ENCODE assay signal across 9 mouse cellular contexts in genomic region chr2:29845636-29846035, GRCm38 (mm10). TPM values are rescaled to one million over a fixed set of nuclear protein-coding genes. Genes with fewer than 3 reads are reported as not detected.
DNase-seq lines count a peak whose midpoint lies in the region; ATAC-seq and TF ChIP-seq lines count a peak whose summit lies in the region.
"Had no signal": no experiment of that assay in that cellular context is flagged by ENCODE, and none has a peak within 500 bp of the region (broad histone marks: within the 10 kb centered on the region; RNA-seq: fewer than 3 reads in every experiment).

No protein-coding gene starts in this region.

- peaks cover 26% of the 10 kb centered on the region for H3K36me3 ChIP-seq in heart, embryonic 14.5 days (ENCODE audit: control insufficient read depth, insufficient read depth, low read length)
- H3K36me3 ChIP-seq in hindbrain, embryonic 10.5 days = peaks cover 51% of the 10 kb centered on the region
- H3K36me3 ChIP-seq in midbrain, embryonic 10.5 days = peaks cover 46% of the 10 kb centered on the region

- H3K9me3 ChIP-seq in heart, embryonic 14.5 days (ENCODE audit: control insufficient read depth, low read length) = no peaks in the 10 kb centered on the region
- no peaks in the 10 kb centered on the region for H3K9me3 ChIP-seq in hindbrain, embryonic 10.5 days
- H3K9me3 ChIP-seq in midbrain, embryonic 10.5 days (replicated peaks) = no peaks in the 10 kb centered on the region

- H3K4me2 ChIP-seq in heart, embryonic 14.5 days (ENCODE audit: low read length) = peak overlapping the region; percentile 58

- no peak for ATAC-seq in heart, embryonic 14.5 days (ENCODE audit: insufficient number of reproducible peaks, insufficient read depth, low FRiP score, low read depth)
- ATAC-seq in erythroblast, adult 5-6 weeks (replicated peaks; ENCODE audit: low FRiP score, poor library complexity, severe bottlenecking) = no peak

- H3K9ac ChIP-seq in heart, embryonic 14.5 days (ENCODE audit: low read length) = peak overlapping the region; percentile 31; the same call in 1 of the 2 replicates

- TF ChIP-seq CTCF in brain, embryonic 14.5 days (IDR thresholded peaks at IDR 0.05; ENCODE audit: borderline replicate concordance, extremely low read depth, insufficient read depth, insufficient read length) = no peak

- H3K4me1 ChIP-seq in heart, embryonic 14.5 days (ENCODE audit: control insufficient read depth in 2 of 2, insufficient read depth in 2 of 2, low read length in 2 of 2) = peaks cover 3 to 12% of the 10 kb centered on the region in 2 experiments; a peak in 3 of 4 replicates
- peaks cover 95% of the 10 kb centered on the region for H3K4me1 ChIP-seq in hindbrain, embryonic 10.5 days (replicated peaks)
- H3K4me1 ChIP-seq in midbrain, embryonic 10.5 days = peaks cover 98% of the 10 kb centered on the region

- TF ChIP-seq POLR2A in brain, embryonic 14.5 days (IDR thresholded peaks at IDR 0.05; ENCODE audit: borderline replicate concordance, extremely low read depth, insufficient read depth, insufficient read length, poor library complexity, severe bottlenecking) = no peak

- no peak for DNase-seq in heart, postnatal 10 days
- peak; percentile 31 for DNase-seq in brain, embryonic 14.5 days (ENCODE audit: low read depth)
- no peak for DNase-seq in hindbrain, embryonic 10.5 days (ENCODE audit: low spot score)
- no peak for DNase-seq in midbrain, embryonic 10.5 days (ENCODE audit: low spot score)
- no peak for DNase-seq in left cerebral cortex, postnatal 4 days
- DNase-seq in adrenal gland, postnatal 36 days = no peak
- DNase-seq: thymus, postnatal 14 days had no signal

- peak overlapping the region in 1 of 2 experiments; percentile 27; a peak in 2 of 4 replicates for H3K4me3 ChIP-seq in heart, embryonic 14.5 days (ENCODE audit: control insufficient read depth in 1 of 2, insufficient read depth in 1 of 2, low read depth in 1 of 2, low read length in 2 of 2)
- H3K4me3 ChIP-seq in hindbrain, embryonic 10.5 days = peak overlapping the region; percentile 91
- H3K4me3 ChIP-seq in midbrain, embryonic 10.5 days = peak overlapping the region; percentile 94

- H3K27ac ChIP-seq in heart, embryonic 14.5 days (replicated peaks in 1 of 2; ENCODE audit: control insufficient read depth in 1 of 2, insufficient read depth in 1 of 2, low read depth in 2 of 2, low read length in 2 of 2) = no peak overlapping the region
- H3K27ac ChIP-seq in hindbrain, embryonic 10.5 days = peak overlapping the region; percentile 100
- peak overlapping the region; percentile 100 for H3K27ac ChIP-seq in midbrain, embryonic 10.5 days (replicated peaks)

- WGBS in heart, embryonic 14.5 days = 14% methylated on average over 25 of the region's 25 CpGs
- WGBS in hindbrain, embryonic 10.5 days = 4% methylated on average over 25 of the region's 25 CpGs
- 2% methylated on average over 25 of the region's 25 CpGs for WGBS in midbrain, embryonic 10.5 days

- intact Hi-C loops in heart, postnatal 10 days (cut with DNase I) = no loop called here
- intact Hi-C loops in left cerebral cortex, postnatal 4 days (cut with DNase I) = no loop called here

- H3K27me3 ChIP-seq in heart, embryonic 14.5 days (ENCODE audit: control insufficient read depth, insufficient read depth, low read length) = peaks cover 53% of the 10 kb centered on the region
- peaks cover 55% of the 10 kb centered on the region for H3K27me3 ChIP-seq in hindbrain, embryonic 10.5 days (ENCODE audit: insufficient read depth, poor library complexity, severe bottlenecking)
- H3K27me3 ChIP-seq in midbrain, embryonic 10.5 days (ENCODE audit: low read depth, poor library complexity, severe bottlenecking) = peaks cover 76% of the 10 kb centered on the region

RNA-seq across cellular contexts. Expression of gene Cercam, which starts 23.3 kb away (rescaled TPM):
- polyA plus RNA-seq in heart, embryonic 14.5 days (2014; fragmentation: Nextera tagmentation; extraction: Ambion mirVana) = 13.9 and 14.8 TPM in 2 replicates
- 10 to 100 TPM; 13.0 to 13.9 TPM for total RNA-seq in heart, postnatal 10 days (2021)
- 24.8 and 39.2 TPM in 2 replicates for polyA plus RNA-seq in brain, embryonic 14.5 days (2012; rRNA removed)
- polyA plus RNA-seq in hindbrain, embryonic 10.5 days (2016; fragmentation: Nextera tagmentation; extraction: Ambion mirVana) = 49.1 and 56.2 TPM in 2 replicates
- polyA plus RNA-seq in midbrain, embryonic 10.5 days (2016; fragmentation: Nextera tagmentation; extraction: Ambion mirVana) = 39.1 and 42.5 TPM in 2 replicates
- total RNA-seq in left cerebral cortex, postnatal 4 days (2021) = 10 to 100 TPM; 17.5 to 19.0 TPM
- 10 to 100 TPM; 11.6 to 15.8 TPM for total RNA-seq in adrenal gland, postnatal 36 days (2021)
- 16.9 and 19.4 TPM in 2 replicates for total RNA-seq in erythroblast, adult 5-6 weeks (2015; ENCODE audit: low replicate concordance)
- 18.8 and 20.8 TPM in 2 replicates for total RNA-seq in erythroblast, adult 5-6 weeks (2017; ENCODE audit: low replicate concordance)

RNA-seq across cellular contexts. Expression of gene Urm1, which starts 25.8 kb away (rescaled TPM):
- 14.6 and 17.8 TPM in 2 replicates for polyA plus RNA-seq in heart, embryonic 14.5 days (2014; fragmentation: Nextera tagmentation; extraction: Ambion mirVana)
- total RNA-seq in heart, postnatal 10 days (2021) = 10 to 100 TPM; 36.5 to 40.4 TPM
- 51.5 and 67.1 TPM in 2 replicates for polyA plus RNA-seq in brain, embryonic 14.5 days (2012; rRNA removed)
- polyA plus RNA-seq in hindbrain, embryonic 10.5 days (2016; fragmentation: Nextera tagmentation; extraction: Ambion mirVana) = 23.8 and 25.0 TPM in 2 replicates
- 22.3 TPM in 2 replicates for polyA plus RNA-seq in midbrain, embryonic 10.5 days (2016; fragmentation: Nextera tagmentation; extraction: Ambion mirVana)
- 10 to 100 TPM; 46.1 to 51.1 TPM for total RNA-seq in left cerebral cortex, postnatal 4 days (2021)
- 10 to 100 TPM; 36.7 to 36.8 TPM for total RNA-seq in adrenal gland, postnatal 36 days (2021)
- total RNA-seq in erythroblast, adult 5-6 weeks (2015; ENCODE audit: low replicate concordance) = 5.4 and 8.2 TPM in 2 replicates
- 5.6 and 8.9 TPM in 2 replicates for total RNA-seq in erythroblast, adult 5-6 weeks (2017; ENCODE audit: low replicate concordance)

RNA-seq across cellular contexts. Expression of gene Slc27a4, which starts 43.2 kb away (rescaled TPM):
- polyA plus RNA-seq in heart, embryonic 14.5 days (2014; fragmentation: Nextera tagmentation; extraction: Ambion mirVana) = 7.8 and 9.5 TPM in 2 replicates
- total RNA-seq in heart, postnatal 10 days (2021) = 10 to 100 TPM; 21.4 to 22.4 TPM
- 67.6 and 78.8 TPM in 2 replicates for polyA plus RNA-seq in brain, embryonic 14.5 days (2012; rRNA removed)
- polyA plus RNA-seq in hindbrain, embryonic 10.5 days (2016; fragmentation: Nextera tagmentation; extraction: Ambion mirVana) = 18.3 and 24.7 TPM in 2 replicates
- polyA plus RNA-seq in midbrain, embryonic 10.5 days (2016; fragmentation: Nextera tagmentation; extraction: Ambion mirVana) = 16.9 and 18.1 TPM in 2 replicates
- 10 to 100 TPM; 80.4 to 86.7 TPM for total RNA-seq in left cerebral cortex, postnatal 4 days (2021)
- total RNA-seq in adrenal gland, postnatal 36 days (2021) = 10 to 100 TPM; 30.4 to 39.2 TPM
- 1.9 and 4.2 TPM in 2 replicates for total RNA-seq in erythroblast, adult 5-6 weeks (2015; ENCODE audit: low replicate concordance)
- total RNA-seq in erythroblast, adult 5-6 weeks (2017; ENCODE audit: low replicate concordance) = 5.1 and 9.8 TPM in 2 replicates

RNA-seq across cellular contexts. Expression of gene Odf2, which starts 43.4 kb away (rescaled TPM):
- 46.8 and 47.2 TPM in 2 replicates for polyA plus RNA-seq in heart, embryonic 14.5 days (2014; fragmentation: Nextera tagmentation; extraction: Ambion mirVana)
- total RNA-seq in heart, postnatal 10 days (2021) = 10 to 100 TPM; 30.5 to 33.8 TPM
- polyA plus RNA-seq in brain, embryonic 14.5 days (2012; rRNA removed) = 72.4 and 100 TPM in 2 replicates
- polyA plus RNA-seq in hindbrain, embryonic 10.5 days (2016; fragmentation: Nextera tagmentation; extraction: Ambion mirVana) = 111 and 114 TPM in 2 replicates
- polyA plus RNA-seq in midbrain, embryonic 10.5 days (2016; fragmentation: Nextera tagmentation; extraction: Ambion mirVana) = 116 and 133 TPM in 2 replicates
- 100 to 1,000 TPM; 119 TPM for total RNA-seq in left cerebral cortex, postnatal 4 days (2021)
- 10 to 100 TPM; 35.4 to 36.0 TPM for total RNA-seq in adrenal gland, postnatal 36 days (2021)
- 25.2 and 25.9 TPM in 2 replicates for total RNA-seq in erythroblast, adult 5-6 weeks (2015; ENCODE audit: low replicate concordance)
- 51.4 and 68.7 TPM in 2 replicates for total RNA-seq in erythroblast, adult 5-6 weeks (2017; ENCODE audit: low replicate concordance)

RNA-seq across cellular contexts. Expression of gene Trub2, which starts 57.3 kb away (rescaled TPM):
- polyA plus RNA-seq in heart, embryonic 14.5 days (2014; fragmentation: Nextera tagmentation; extraction: Ambion mirVana) = 21.9 and 23.3 TPM in 2 replicates
- total RNA-seq in heart, postnatal 10 days (2021) = 10 to 100 TPM; 37.2 to 37.4 TPM
- polyA plus RNA-seq in brain, embryonic 14.5 days (2012; rRNA removed) = 43.2 and 47.8 TPM in 2 replicates
- polyA plus RNA-seq in hindbrain, embryonic 10.5 days (2016; fragmentation: Nextera tagmentation; extraction: Ambion mirVana) = 53.2 and 59.2 TPM in 2 replicates
- 54.2 and 62.4 TPM in 2 replicates for polyA plus RNA-seq in midbrain, embryonic 10.5 days (2016; fragmentation: Nextera tagmentation; extraction: Ambion mirVana)
- total RNA-seq in left cerebral cortex, postnatal 4 days (2021) = 10 to 100 TPM; 48.2 to 51.1 TPM
- 10 to 100 TPM; 33.3 to 37.7 TPM for total RNA-seq in adrenal gland, postnatal 36 days (2021)
- 25.1 and 27.7 TPM in 2 replicates for total RNA-seq in erythroblast, adult 5-6 weeks (2015; ENCODE audit: low replicate concordance)
- total RNA-seq in erythroblast, adult 5-6 weeks (2017; ENCODE audit: low replicate concordance) = 29.7 and 31.1 TPM in 2 replicates

Comparison
In these comparisons a context has a peak if more than half of its experiments do, and no peak if none do; other contexts are left out.
1. H3K27ac ChIP-seq: peak in hindbrain, embryonic 10.5 days (single experiment) and midbrain, embryonic 10.5 days (single experiment); none in heart, embryonic 14.5 days (0 of 2).